Comparison of ENCODE assay signal across 8 mouse cellular contexts in the genomic region with DNA sequence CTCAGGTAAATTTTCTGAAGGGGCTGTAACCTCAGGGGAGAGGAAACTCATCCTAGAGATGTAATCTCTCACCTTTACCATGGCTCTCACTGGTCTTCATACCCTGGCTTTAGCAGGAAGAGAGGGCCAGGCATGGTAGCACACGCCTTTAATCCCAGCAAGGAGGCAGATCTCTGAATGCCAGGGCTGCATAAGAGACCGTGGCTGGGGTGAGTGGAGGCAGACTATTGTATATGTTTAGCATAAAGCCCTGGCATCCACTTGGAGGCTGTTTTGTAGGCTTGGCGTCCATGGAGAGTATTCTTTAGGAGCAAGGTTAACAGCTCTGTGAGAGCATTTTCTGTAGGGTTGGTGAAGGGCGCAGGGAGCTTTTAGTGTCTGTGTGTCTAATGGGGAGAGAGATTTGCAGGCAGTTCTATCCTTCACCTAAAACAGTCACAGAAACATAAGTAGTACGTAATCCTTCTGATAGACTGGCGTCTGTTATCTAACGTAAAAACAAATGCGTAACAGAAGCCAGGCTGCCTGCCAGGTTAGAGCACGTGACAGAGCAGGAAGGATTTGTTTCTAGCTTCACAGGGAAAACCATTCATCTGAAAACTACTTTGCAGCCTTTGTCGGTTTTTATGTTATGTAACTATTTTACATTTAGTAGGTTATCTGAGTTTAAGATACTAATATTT. TPM values are rescaled to one million over a fixed set of nuclear protein-coding genes. Genes with fewer than 3 reads are reported as not detected.
A peak's percentile ranks its signal among the peaks of the same experiment; 100 is the strongest.
DNase-seq lines count a peak whose midpoint lies in the region; ATAC-seq and TF ChIP-seq lines count a peak whose summit lies in the region.

No protein-coding gene starts in this region.

- no peak overlapping the region for H3K4me3 ChIP-seq in lung, embryonic 14.5 days (ENCODE audit: low read depth, low read length)

- DNase-seq in cerebellum, adult 11 months = peak; percentile 39
- peak; percentile 81 for DNase-seq in adrenal gland, adult 2 months
- DNase-seq in frontal cortex, postnatal 25 days (ENCODE audit: low spot score in 2 of 2) = peak; percentile 35 to 41
- peak; percentile 79 for DNase-seq in kidney, postnatal 10 days
- DNase-seq in lung, embryonic 14.5 days = peak; percentile 78
- DNase-seq in Muller cell, postnatal 12 days (ENCODE audit: inconsistent ontology term) = no peak

- no peak overlapping the region for H3K4me2 ChIP-seq in lung, embryonic 14.5 days

- ATAC-seq in cerebellum, adult (ENCODE audit: insufficient number of reproducible peaks, low FRiP score, low TSS enrichment) = no peak
- peak; percentile 72 for ATAC-seq in lung, embryonic 14.5 days (ENCODE audit: insufficient read depth)
- ATAC-seq in inflammation-experienced regulatory T-cells, adult 6 months = no peak

- H3K27ac ChIP-seq in lung, embryonic 14.5 days (ENCODE audit: low read depth) = 0 out of 2 replicates have a peak overlapping the region, but pooled peaks have one; percentile 30

- H3K9me3 ChIP-seq in lung, embryonic 14.5 days (ENCODE audit: low read depth, low read length) = no peaks in the 10 kb centered on the region

- 0 out of 2 replicates have a peak, but pooled peaks cover 4% of the 10 kb centered on the region for H3K4me1 ChIP-seq in lung, embryonic 14.5 days (ENCODE audit: insufficient read depth)

- no peak for TF ChIP-seq CTCF in lung, embryonic 14.5 days (IDR thresholded peaks at IDR 0.05; ENCODE audit: low read depth)

- no peak overlapping the region for H3K9ac ChIP-seq in lung, embryonic 14.5 days

- H3K36me3 ChIP-seq in lung, embryonic 14.5 days (ENCODE audit: insufficient read depth) = peaks cover 5% of the 10 kb centered on the region; the same call in 1 of the 2 replicates

- 38% methylated on average over 10 of the region's 10 CpGs for WGBS in lung, embryonic 14.5 days

- H3K27me3 ChIP-seq in lung, embryonic 14.5 days (ENCODE audit: insufficient read depth, low read length) = no peaks in the 10 kb centered on the region

RNA-seq across cellular contexts. Expression of a gene that starts 40.3 kb away (rescaled TPM):
- 10 to 100 TPM in 1 of 2 experiments, 1 to 10 TPM in 1; 7.8 to 12.4 TPM for total RNA-seq in adrenal gland, adult 2 months (2021)
- 2.7 and 2.8 TPM in 2 replicates for polyA plus RNA-seq in adrenal gland, adult 2 months (2012; rRNA removed)
- 16.7 and 18.5 TPM in 2 replicates for polyA plus RNA-seq in lung, embryonic 14.5 days (2014; fragmentation: Nextera tagmentation; extraction: Ambion mirVana)
- 1 to 10 TPM; 1.0 to 1.6 (median 1.3) TPM for polyA plus RNA-seq in inflammation-experienced regulatory T-cells, adult 6 months (2017; shearing (Covaris generic))
